Mouse (Mus musculus) limb, embryonic 14.5 days (tissue): Measurements from ENCODE around the gene Zswim8. TPM values are rescaled to one million over a fixed set of nuclear protein-coding genes. Genes with fewer than 3 reads are reported as not detected.

Experiments used
- ATAC-seq: fragments of 200-750 bp; cut with Nextera tagmentation; 2 replicates; pipeline ENCODE4 v1.8.0; 2017; ENCODE audit warnings: low read depth, moderate number of reproducible peaks, moderate TSS enrichment; ENCODE audit not compliant: low FRiP score
- DNase-seq: peaks from one replicate; pipeline ENCODE4 v3.0.0-alpha.2; 2015; ENCODE audit warnings: low spot score
- H3K27ac ChIP-seq: fragments of 300-500 bp; sonication (generic); replicated peaks from 2 replicates; pipeline ENCODE4 v1.5.1; 2014; ENCODE audit warnings: low read depth, mild to moderate bottlenecking, low read length, moderate library complexity, mixed read lengths
- H3K27me3 ChIP-seq: fragments of 300-500 bp; sonication (generic); 2 replicates; pipeline ENCODE4 v1.6.1; 2014; ENCODE audit warnings: low read length, mixed read lengths; ENCODE audit not compliant: control insufficient read depth, insufficient read depth
- H3K36me3 ChIP-seq: fragments of 300-500 bp; sonication (generic); 2 replicates; pipeline ENCODE4 v1.6.1; 2014; ENCODE audit warnings: mild to moderate bottlenecking, low read length, moderate library complexity, mixed read lengths; ENCODE audit not compliant: control insufficient read depth, insufficient read depth
- H3K4me1 ChIP-seq: fragments of 300-500 bp; sonication (generic); 2 replicates; pipeline ENCODE4 v1.6.1; 2014; ENCODE audit warnings: antibody characterized with exemption, low read length, mixed read lengths; ENCODE audit not compliant: control insufficient read depth, insufficient read depth
- H3K4me2 ChIP-seq: fragments of 300-500 bp; sonication (generic); replicated peaks from 2 replicates; pipeline ENCODE4 v1.6.1; 2014; ENCODE audit warnings: low read depth, mild to moderate bottlenecking, low read length, moderate library complexity; ENCODE audit not compliant: severe bottlenecking
- H3K4me3 ChIP-seq: fragments of 300-500 bp; sonication (generic); replicated peaks from 2 replicates; pipeline ENCODE4 v1.5.1; 2014; ENCODE audit warnings: low read length
- H3K9ac ChIP-seq: fragments of 300-500 bp; sonication (generic); 2 replicates; pipeline ENCODE4 v1.6.1; 2014; ENCODE audit warnings: mild to moderate bottlenecking, low read depth, low read length, moderate library complexity; ENCODE audit not compliant: severe bottlenecking
- H3K9me3 ChIP-seq: fragments of 300-500 bp; sonication (generic); 2 replicates; pipeline ENCODE4 v1.6.1; 2016; ENCODE audit warnings: low read length; ENCODE audit not compliant: control insufficient read depth
- POLR2A ChIP-seq: fragments of 200-500 bp; IDR thresholded peaks from 2 replicates; pipeline ENCODE4 v1.8.0; 2012; ENCODE audit warnings: inconsistent platforms, mild to moderate bottlenecking, moderate library complexity, borderline replicate concordance; ENCODE audit not compliant: insufficient read depth, insufficient read length; ENCODE audit errors: extremely low read depth
- WGBS: fragments of 180-500 bp; shearing (Covaris S2); extraction: QIAGEN DNeasy Blood & Tissue Kit; methylation state at CpG from one replicate; pipeline ENCODE4 v1.1.7; 2014; 5-methylcytosine and 5-hydroxymethylcytosine counted together
- microRNA-seq: library from miRNA; unstranded; fragments of <30 nt; microRNA quantifications from one replicate; pipeline ENCODE4, GENCODE M21; 2016
- polyA plus RNA-seq, 2 experiments: library from polyadenylated mRNA; depleted of rRNA in 1 of 2; stranded (reverse) in 1 of 2; unstranded in 1 of 2; fragments of >200 nt; fragmentation: Nextera tagmentation in 1 of 2; extraction: Ambion mirVana in 1 of 2; gene quantifications; 2 replicates each; pipeline versions ENCODE4 v1.2.1 to v1.2.3; 2012 to 2014

Gene Zswim8
- polyA plus RNA-seq, 2 experiments: 38.9 to 195 TPM

DNA sequence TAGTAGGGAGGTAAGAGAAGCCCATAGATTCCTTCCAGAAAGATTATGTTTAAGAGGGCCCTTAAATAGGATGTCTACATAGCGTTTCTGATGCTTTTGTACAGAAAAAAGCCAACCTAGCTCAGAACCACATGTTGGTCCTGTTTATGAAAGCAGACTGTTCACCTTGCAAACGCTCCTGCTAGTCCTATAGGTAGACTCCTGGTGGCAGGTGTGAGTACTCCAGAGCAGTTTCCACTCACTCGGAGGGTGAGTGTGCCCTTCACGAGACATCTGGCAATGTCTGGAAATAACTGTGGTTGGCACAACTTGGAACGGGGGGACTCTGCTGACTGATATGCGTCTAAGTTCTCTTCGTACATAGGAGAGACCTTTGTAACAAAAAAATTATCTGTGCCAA lies 60.6 kb downstream of the Zswim8 start:
- ATAC-seq (no peak), DNase-seq (no peak)
- 90% methylated on average over 7 of the region's 7 CpGs for WGBS
- Histone ChIP-seq H3K27me3 (no peaks in the 10 kb centered on the region), H3K9ac (no peak overlapping the region), H3K4me3 (no peak overlapping the region), H3K9me3 (no peaks in the 10 kb centered on the region), H3K4me1 (no peaks in the 10 kb centered on the region; the same call in 1 of the 2 replicates), H3K36me3 (peaks cover 45% of the 10 kb centered on the region), H3K4me2 (no peak overlapping the region), H3K27ac (no peak overlapping the region)
- no peak for TF ChIP-seq POLR2A

DNA sequence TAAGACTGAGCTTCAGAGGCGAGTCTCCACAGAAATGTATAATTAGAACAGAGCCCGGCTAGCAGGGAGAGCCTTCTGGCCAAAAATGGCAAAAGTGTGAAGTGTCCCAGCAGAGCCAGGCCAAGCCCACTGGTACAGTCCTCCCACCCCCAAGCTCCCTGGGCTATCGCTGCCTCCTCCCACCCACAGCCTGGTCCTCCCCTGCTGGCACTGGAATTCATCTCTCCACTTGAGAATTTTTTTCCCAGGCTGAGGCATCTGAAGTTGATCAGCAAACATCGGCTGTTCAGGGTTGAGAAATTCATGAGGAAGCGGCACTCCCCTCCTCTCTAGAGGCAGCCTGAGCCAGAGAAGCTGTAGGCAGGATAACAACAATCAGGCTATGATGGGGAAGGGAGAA lies 61.2 kb downstream of the Zswim8 start:
- Histone ChIP-seq H3K4me2 (no peak overlapping the region), H3K9ac (no peak overlapping the region), H3K9me3 (no peaks in the 10 kb centered on the region), H3K4me3 (no peak overlapping the region), H3K36me3 (peaks cover 39% of the 10 kb centered on the region), H3K4me1 (no peaks in the 10 kb centered on the region; the same call in 1 of the 2 replicates), H3K27ac (no peak overlapping the region), H3K27me3 (no peaks in the 10 kb centered on the region)
- ATAC-seq: no peak
- no peak for TF ChIP-seq POLR2A
- WGBS: 58% methylated on average over 5 of the region's 5 CpGs
- no peak for DNase-seq

DNA sequence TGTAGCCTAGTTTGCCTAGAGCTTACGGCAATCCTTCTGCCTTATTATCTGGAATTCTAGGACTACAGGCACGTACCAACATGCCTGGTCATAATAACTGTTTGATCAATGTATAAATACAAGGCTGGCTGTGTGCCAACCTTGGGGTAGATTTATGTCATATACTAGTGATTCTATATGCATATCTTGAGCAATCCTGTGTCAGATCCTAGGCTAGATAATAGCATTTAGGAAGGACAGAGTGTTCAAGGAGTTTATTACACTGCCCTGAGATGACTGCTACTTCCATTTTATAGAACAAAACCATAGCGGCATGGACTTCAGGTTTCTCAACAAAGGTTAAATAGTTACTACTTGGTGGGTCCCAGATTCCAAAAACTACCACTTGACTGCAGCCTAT lies 64.6 kb downstream of the Zswim8 start:
- Histone ChIP-seq H3K4me3 (no peak overlapping the region), H3K9ac (no peak overlapping the region), H3K27me3 (no peaks in the 10 kb centered on the region), H3K4me2 (no peak overlapping the region), H3K9me3 (no peaks in the 10 kb centered on the region), H3K36me3 (peaks cover 18% of the 10 kb centered on the region), H3K27ac (no peak overlapping the region), H3K4me1 (peaks cover 7% of the 10 kb centered on the region)
- no peak for TF ChIP-seq POLR2A
- ATAC-seq (no peak), DNase-seq (no peak)
- WGBS: 84% methylated on average over 3 of the region's 3 CpGs

- ATAC-seq: no peak
- Histone ChIP-seq H3K27ac (no peak overlapping the region), H3K4me1 (peaks cover 7% of the 10 kb centered on the region), H3K4me2 (no peak overlapping the region), H3K27me3 (no peaks in the 10 kb centered on the region), H3K4me3 (no peak overlapping the region), H3K9me3 (no peaks in the 10 kb centered on the region), H3K9ac (no peak overlapping the region), H3K36me3 (peaks cover 24% of the 10 kb centered on the region)
- no peak for DNase-seq
- TF ChIP-seq POLR2A: no peak
- whole genome bisulfite sequencing: 79% methylated on average over 6 of the region's 6 CpGs
Measured at GRCm38 (mm10) chr14:20772808-20773207, 65.5 kb downstream of the Zswim8 start.

Small RNA genes lying within 50 kb of the gene (microRNA-seq; reads per million reads assigned to microRNA genes)
- gene Mir6946: not detected

Other genes starting within 250 kb of the Zswim8 start
- gene Anxa7, start 227.4 kb upstream of the Zswim8 start, polyA plus RNA-seq (2012; rRNA removed): 50.5 and 52.8 TPM in 2 replicates
- gene Anxa7, start 227.4 kb upstream of the Zswim8 start, polyA plus RNA-seq (2014; fragmentation: Nextera tagmentation; extraction: Ambion mirVana): 45.5 and 46.5 TPM in 2 replicates
- gene Mss51, start 210.7 kb upstream of the Zswim8 start, polyA plus RNA-seq (2012; rRNA removed): 5.6 and 6.3 TPM in 2 replicates
- gene Mss51, start 210.7 kb upstream of the Zswim8 start, polyA plus RNA-seq (2014; fragmentation: Nextera tagmentation; extraction: Ambion mirVana): 1.5 and 1.8 TPM in 2 replicates
- gene Ppp3cb, start 161.0 kb upstream of the Zswim8 start, polyA plus RNA-seq (2012; rRNA removed): 82.6 and 88.4 TPM in 2 replicates
- gene Ppp3cb, start 161.0 kb upstream of the Zswim8 start, polyA plus RNA-seq (2014; fragmentation: Nextera tagmentation; extraction: Ambion mirVana): 67.1 and 69.9 TPM in 2 replicates
- gene Usp54, start 66.5 kb upstream of the Zswim8 start, polyA plus RNA-seq (2012; rRNA removed): 16.3 and 17.3 TPM in 2 replicates
- 9.6 and 11.0 TPM in 2 replicates for gene Usp54, start 66.5 kb upstream of the Zswim8 start, polyA plus RNA-seq (2014; fragmentation: Nextera tagmentation; extraction: Ambion mirVana)
- 6.9 and 8.5 TPM in 2 replicates for gene Myoz1, start 51.0 kb upstream of the Zswim8 start, polyA plus RNA-seq (2012; rRNA removed)
- 3.8 and 9.7 TPM in 2 replicates for gene Myoz1, start 51.0 kb upstream of the Zswim8 start, polyA plus RNA-seq (2014; fragmentation: Nextera tagmentation; extraction: Ambion mirVana)
- gene Synpo2l, start 39.2 kb upstream of the Zswim8 start, polyA plus RNA-seq (2012; rRNA removed): 25.4 and 27.1 TPM in 2 replicates
- gene Synpo2l, start 39.2 kb upstream of the Zswim8 start, polyA plus RNA-seq (2014; fragmentation: Nextera tagmentation; extraction: Ambion mirVana): 25.2 and 31.5 TPM in 2 replicates
- gene Sec24c, start 33.2 kb upstream of the Zswim8 start, polyA plus RNA-seq (2012; rRNA removed): 149 and 207 TPM in 2 replicates
- gene Sec24c, start 33.2 kb upstream of the Zswim8 start, polyA plus RNA-seq (2014; fragmentation: Nextera tagmentation; extraction: Ambion mirVana): 77.2 and 84.0 TPM in 2 replicates
- 22.6 and 26.7 TPM in 2 replicates for gene Fut11, start 12.6 kb upstream of the Zswim8 start, polyA plus RNA-seq (2012; rRNA removed)
- gene Fut11, start 12.6 kb upstream of the Zswim8 start, polyA plus RNA-seq (2014; fragmentation: Nextera tagmentation; extraction: Ambion mirVana): 26.9 and 29.2 TPM in 2 replicates
- gene Chchd1, start 4.5 kb upstream of the Zswim8 start, polyA plus RNA-seq (2012; rRNA removed): 62.8 and 131 TPM in 2 replicates
- gene Chchd1, start 4.5 kb upstream of the Zswim8 start, polyA plus RNA-seq (2014; fragmentation: Nextera tagmentation; extraction: Ambion mirVana): 187 and 202 TPM in 2 replicates
- gene Ndst2, start 27.0 kb downstream of the Zswim8 start, polyA plus RNA-seq (2012; rRNA removed): 65.9 and 74.0 TPM in 2 replicates
- gene Ndst2, start 27.0 kb downstream of the Zswim8 start, polyA plus RNA-seq (2014; fragmentation: Nextera tagmentation; extraction: Ambion mirVana): 36.5 and 41.4 TPM in 2 replicates
- 58.2 and 58.4 TPM in 2 replicates for gene Camk2g, start 86.5 kb downstream of the Zswim8 start, polyA plus RNA-seq (2012; rRNA removed)
- gene Camk2g, start 86.5 kb downstream of the Zswim8 start, polyA plus RNA-seq (2014; fragmentation: Nextera tagmentation; extraction: Ambion mirVana): 58.0 and 60.5 TPM in 2 replicates
- gene Plau, start 129.1 kb downstream of the Zswim8 start, polyA plus RNA-seq (2012; rRNA removed): 8.3 and 9.1 TPM in 2 replicates
- gene Plau, start 129.1 kb downstream of the Zswim8 start, polyA plus RNA-seq (2014; fragmentation: Nextera tagmentation; extraction: Ambion mirVana): 3.1 and 3.4 TPM in 2 replicates
- gene Vcl, start 221.8 kb downstream of the Zswim8 start, polyA plus RNA-seq (2012; rRNA removed): 67.4 and 69.9 TPM in 2 replicates
- 62.4 and 64.1 TPM in 2 replicates for gene Vcl, start 221.8 kb downstream of the Zswim8 start, polyA plus RNA-seq (2014; fragmentation: Nextera tagmentation; extraction: Ambion mirVana)